Mouse (Mus musculus) lung, postnatal 0 days (tissue): Measurements from ENCODE around the gene Magi1.

Experiments
- CTCF ChIP-seq: IDR thresholded peaks from 2 replicates; pipeline ENCODE4 v1.5.1; 2016; ENCODE audit warnings: antibody characterized with exemption, mild to moderate bottlenecking
- EP300 ChIP-seq: IDR thresholded peaks from 2 replicates; pipeline ENCODE4 v1.6.1; 2016; ENCODE audit warnings: antibody characterized with exemption, mild to moderate bottlenecking, control low read depth

DNA sequence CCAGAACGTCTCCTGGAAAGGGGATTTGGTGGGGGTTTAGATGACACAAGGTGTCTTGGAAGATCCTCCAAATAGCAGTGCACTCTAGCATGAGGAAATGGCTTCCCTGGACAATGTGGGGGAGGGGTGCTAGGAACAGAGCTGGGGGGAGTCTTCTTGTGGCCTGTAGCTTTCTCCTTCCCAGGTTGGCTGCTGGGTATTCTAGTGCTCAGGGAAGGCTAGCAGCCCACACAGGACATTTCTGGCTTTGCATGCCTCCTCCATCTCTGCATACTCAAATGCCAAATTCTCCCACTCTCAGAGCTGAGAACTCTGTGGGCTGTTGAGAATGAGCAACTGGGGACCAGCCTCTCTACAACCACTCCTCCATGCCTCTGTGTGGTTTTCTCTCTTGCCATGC, 622.6 kb downstream of the Magi1 start:
- TF ChIP-seq CTCF (no peak), EP300 (no peak)
